Mouse (Mus musculus) layer of hippocampus, adult 11-12 months (tissue): ENCODE data around the gene Pdik1l.
A peak's percentile ranks its signal among the peaks of the same experiment; 100 is the strongest.
"Not testable (repeated sequence)": the region's sequence is repeated elsewhere in the genome, so short reads cannot be mapped to it uniquely, and the experiment has no call there.

Source experiments
- DNase-seq: peaks from one replicate; pipeline ENCODE4 v3.0.0; 2022; ENCODE audit warnings: low spot score

Pdik1l gene

GRCm38 (mm10) chr4:134298626-134299497, 11.2 kb upstream of the Pdik1l start:
- DNase-seq = no peak

- DNase-seq = no peak
These were observed 9.7 kb upstream of the Pdik1l start for GRCm38 (mm10) chr4:134297369-134297768.

- no peak for DNase-seq
These were observed 8.8 kb upstream of the Pdik1l start for GRCm38 (mm10) chr4:134296523-134296922.

GRCm38 (mm10) chr4:134296096-134296495, 8.4 kb upstream of the Pdik1l start:
- DNase-seq = not testable (repeated sequence)

- no peak for DNase-seq
These were observed 6.0 kb upstream of the Pdik1l start for GRCm38 (mm10) chr4:134293692-134294163.

GRCm38 (mm10) chr4:134293061-134293691, 5.5 kb upstream of the Pdik1l start:
- DNase-seq = no peak

- peak; percentile 60 for DNase-seq
These were observed 4.4 kb upstream of the Pdik1l start for GRCm38 (mm10) chr4:134292067-134292466.

- peak; percentile 38 for DNase-seq
These were observed 932 bp upstream of the Pdik1l start for GRCm38 (mm10) chr4:134288397-134289256.

GRCm38 (mm10) chr4:134287168-134287564, 529 bp downstream of the Pdik1l start:
- DNase-seq = peak; percentile 95

GRCm38 (mm10) chr4:134286226-134287167, 1.2 kb downstream of the Pdik1l start:
- peak; percentile 24 for DNase-seq

GRCm38 (mm10) chr4:134284942-134285341, 2.8 kb downstream of the Pdik1l start:
- no peak for DNase-seq

GRCm38 (mm10) chr4:134273417-134274345, 14.0 kb downstream of the Pdik1l start:
- no peak for DNase-seq

- DNase-seq = no peak
These were observed 14.8 kb downstream of the Pdik1l start for GRCm38 (mm10) chr4:134272731-134273416.

- DNase-seq = no peak
These were observed 15.7 kb downstream of the Pdik1l start for GRCm38 (mm10) chr4:134271979-134272378.

GRCm38 (mm10) chr4:134269622-134270021, 18.1 kb downstream of the Pdik1l start:
- not testable (repeated sequence) for DNase-seq

GRCm38 (mm10) chr4:134268102-134268655, 19.5 kb downstream of the Pdik1l start:
- DNase-seq = no peak

- DNase-seq = no peak
These were observed 21.7 kb downstream of the Pdik1l start for GRCm38 (mm10) chr4:134265860-134266585.

- peak; percentile 57 for DNase-seq
These were observed 24.5 kb downstream of the Pdik1l start for GRCm38 (mm10) chr4:134263191-134263590.
